Mouse (Mus musculus) stomach, postnatal 0 days (tissue): ENCODE measurements around the gene Stat2.

Experiments
- CTCF ChIP-seq: IDR thresholded peaks from 2 replicates; pipeline ENCODE4 v1.5.1; 2016; ENCODE audit warnings: antibody characterized with exemption, low read depth, mild to moderate bottlenecking, moderate library complexity
- EP300 ChIP-seq: optimal IDR thresholded peaks from 2 replicates; pipeline ENCODE3; 2016; ENCODE audit warnings: antibody characterized with exemption

- TF ChIP-seq CTCF (no peak), EP300 (no peak)
Observed at GRCm38 (mm10) chr10:128230582-128230981, 39.8 kb upstream of the Stat2 start.
